Mouse (Mus musculus): ENCODE data around the gene Cartpt. TPM values are rescaled to one million over a fixed set of nuclear protein-coding genes. Genes with fewer than 3 reads are reported as not detected.
"Not testable (repeated sequence)": the region's sequence is repeated elsewhere in the genome, so short reads cannot be mapped to it uniquely, and the experiment has no call there.

Gene Cartpt
- total RNA-seq (2021) (10 to 100 TPM; 11.6 to 17.3 TPM), polyA plus RNA-seq (2012; rRNA removed) (2.4 and 9.3 TPM in 2 replicates)
- long read RNA-seq, transcript Cartpt-201 (3 exons, 827 nt): minor isoform, 7 of 16 reads
- long read RNA-seq, transcript Cartpt-202 (3 exons, 1,238 nt): major isoform, 9 of 16 reads
- long read RNA-seq, partial matches to known transcripts: 0 of 16 reads
- long read RNA-seq, other reads (novel, unspliced or antisense): 0 of 16 reads

DNA sequence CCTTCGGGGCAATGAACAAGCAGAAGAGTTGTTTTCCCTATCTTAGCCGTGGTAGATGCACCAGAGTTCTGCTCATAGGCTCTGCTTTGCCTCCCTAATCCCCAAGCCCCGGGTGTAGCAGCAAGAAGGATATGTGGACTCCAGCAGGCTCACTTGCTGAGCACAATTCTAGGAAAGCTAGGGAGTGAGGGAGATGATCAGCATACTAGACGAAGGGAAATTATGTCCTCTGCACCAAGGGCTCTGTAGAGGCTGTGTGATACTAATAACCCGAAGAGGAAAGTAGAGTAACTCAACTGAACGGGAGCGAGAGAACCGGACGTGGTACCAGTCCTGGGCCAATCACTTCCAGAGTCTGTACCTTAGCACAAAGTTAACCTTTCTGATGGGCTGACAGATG is at the start of gene Cartpt:
Gene Cartpt (minus strand): TSS at position 127 of the 400 bp plus-strand sequence.
- no peak for DNase-seq

GRCm38 (mm10) chr13:99947417-99947816 is 46.5 kb upstream of the Cartpt start:
- peak; percentile 29 for DNase-seq

GRCm38 (mm10) chr13:99943525-99943924 is 42.6 kb upstream of the Cartpt start:
- no peak for DNase-seq

DNA sequence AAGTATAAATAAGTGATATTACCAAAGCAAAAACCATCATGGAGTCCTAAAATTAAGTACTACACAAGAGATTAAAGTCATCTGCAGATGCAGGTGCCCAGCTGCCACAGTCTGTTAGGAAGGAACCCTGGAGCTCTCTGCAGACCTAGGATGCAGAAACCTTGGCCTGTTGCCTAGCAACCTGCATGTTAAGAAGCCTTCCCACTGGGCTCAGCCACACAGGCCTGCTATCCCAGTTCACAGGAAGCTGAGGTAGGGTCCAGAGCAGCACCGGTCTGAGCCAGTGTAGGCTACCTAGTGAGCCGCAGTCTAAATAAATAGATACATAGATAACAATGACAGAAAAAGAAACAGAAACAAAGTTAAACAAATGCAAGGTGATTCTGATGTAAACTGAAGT is 39.7 kb upstream of the Cartpt start:
- no peak for DNase-seq

- DNase-seq: no peak
Measured at GRCm38 (mm10) chr13:99939320-99939671, 38.4 kb upstream of the Cartpt start.

- DNase-seq: no peak
Measured at GRCm38 (mm10) chr13:99938606-99939319, 37.9 kb upstream of the Cartpt start.

DNA sequence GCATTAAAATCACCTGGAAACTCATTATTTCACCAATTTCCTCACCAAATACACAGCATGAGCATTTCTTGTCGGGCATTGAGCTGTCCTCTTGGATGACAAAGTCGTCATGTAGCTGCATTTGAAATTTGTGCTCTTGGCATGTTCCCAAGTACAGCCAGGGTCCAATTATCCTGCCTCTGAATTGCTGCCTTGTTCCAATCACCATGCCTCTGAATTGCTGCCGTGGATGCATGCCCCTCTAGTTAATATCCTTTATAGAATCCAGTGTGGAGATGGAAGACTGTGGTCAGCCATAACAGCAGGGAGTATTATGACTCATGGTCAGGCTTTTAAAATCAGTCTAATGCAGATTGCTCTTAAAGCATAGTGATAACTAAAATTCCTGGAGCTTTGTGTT is 36.9 kb upstream of the Cartpt start:
- no peak for DNase-seq

DNA sequence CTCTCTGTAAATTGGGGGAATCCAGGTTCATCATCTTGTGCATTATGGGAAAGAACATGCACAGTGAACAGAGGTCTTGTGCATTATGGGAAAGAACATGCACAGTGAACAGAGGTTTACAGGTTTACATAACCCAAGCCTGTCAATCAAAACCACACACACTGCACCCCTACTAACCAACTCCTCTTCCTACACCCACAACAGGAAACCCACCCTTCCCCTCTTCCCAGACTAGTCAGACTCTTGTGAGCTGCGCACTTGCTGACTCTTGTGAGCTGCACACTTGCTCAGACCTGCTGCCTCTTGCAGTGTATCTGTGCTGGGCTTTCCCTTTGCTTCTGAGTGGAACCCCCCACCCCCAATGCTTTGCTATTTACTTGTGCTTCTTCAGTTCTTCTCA is 31.5 kb upstream of the Cartpt start:
- no peak for DNase-seq

- DNase-seq: no peak
Measured at GRCm38 (mm10) chr13:99931502-99931901, 30.6 kb upstream of the Cartpt start.

DNA sequence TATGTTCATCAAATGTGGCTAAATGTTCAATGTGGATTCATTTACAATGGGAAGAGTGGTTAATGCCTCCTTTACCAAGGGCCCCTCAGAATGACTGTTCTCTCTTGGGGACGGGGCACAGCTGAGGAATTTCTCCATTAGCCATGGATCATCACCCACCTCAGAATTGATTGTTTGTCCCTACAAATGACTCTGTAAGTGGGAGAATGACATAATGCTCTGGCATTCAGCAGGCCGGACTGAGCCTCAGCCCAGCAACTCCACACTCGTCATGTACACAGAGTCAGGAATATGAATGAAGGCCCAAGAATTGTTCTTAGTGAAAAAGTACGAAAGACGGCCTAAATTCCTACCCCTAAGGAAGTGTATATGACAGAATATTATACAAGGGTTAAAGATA is 25.4 kb upstream of the Cartpt start:
- DNase-seq: no peak

DNA sequence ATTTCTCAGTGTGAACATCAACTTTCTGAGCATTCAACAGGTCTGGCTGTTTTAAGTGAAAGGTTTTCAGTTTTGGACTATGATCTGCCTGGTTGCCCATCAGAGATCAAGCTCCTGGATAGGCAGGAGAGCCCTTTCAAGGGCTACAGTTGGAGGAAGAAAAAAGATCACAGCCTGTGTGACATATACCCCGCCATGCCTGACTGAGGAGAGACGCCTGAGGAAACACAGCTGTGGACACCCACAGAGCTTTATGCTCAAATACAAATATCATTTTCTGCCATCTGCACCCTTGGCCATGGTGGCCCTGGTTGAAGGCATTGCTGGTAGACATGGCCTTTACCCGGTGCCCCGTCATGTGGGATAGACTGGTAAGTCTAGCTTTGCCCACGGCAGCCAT is 14.7 kb upstream of the Cartpt start:
- DNase-seq: no peak

GRCm38 (mm10) chr13:99900557-99900892 is 366 bp downstream of the Cartpt start:
- DNase-seq: peak; percentile 57

DNA sequence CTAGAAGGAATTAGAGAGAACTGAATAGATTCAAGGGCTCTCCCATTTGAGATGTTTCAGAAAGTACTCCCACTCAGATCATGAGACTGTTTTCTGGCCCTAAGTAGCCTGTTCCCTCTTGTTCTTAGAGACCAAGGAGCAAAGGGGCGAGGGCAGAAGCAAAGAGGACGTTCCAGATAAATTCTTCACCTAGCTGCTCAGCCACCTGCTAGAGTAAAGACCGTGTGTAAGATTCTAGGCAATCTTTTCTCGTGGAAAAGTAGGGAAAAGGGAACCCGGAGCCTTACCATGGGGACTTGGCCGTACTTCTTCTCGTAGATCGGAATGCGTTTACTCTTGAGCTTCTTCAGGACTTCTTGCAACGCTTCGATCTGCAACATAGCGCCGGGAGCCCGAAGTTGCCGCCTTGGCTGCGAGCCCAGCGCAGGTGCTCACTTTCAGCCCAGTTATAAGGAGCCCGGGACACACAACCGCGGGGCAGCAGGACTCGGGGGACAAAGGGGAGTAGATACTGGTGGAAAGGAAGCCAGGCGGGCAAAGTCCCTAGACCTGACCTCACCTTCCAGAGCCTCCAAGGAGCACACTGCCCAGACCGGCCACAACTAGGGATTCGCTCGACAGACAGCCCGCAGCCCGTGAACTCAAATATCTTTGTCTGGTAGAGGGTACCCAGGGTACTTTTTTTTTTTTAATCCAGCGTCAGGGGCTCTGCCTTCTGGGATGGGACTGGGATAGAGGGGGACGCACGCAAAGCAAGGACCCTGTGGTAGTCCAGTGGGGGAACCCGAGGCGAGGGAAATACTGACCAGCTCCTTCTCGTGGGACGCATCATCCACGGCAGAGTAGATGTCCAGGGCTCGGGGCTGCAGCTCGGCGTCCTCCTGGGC is 978 bp downstream of the Cartpt start:
- no peak for DNase-seq

GRCm38 (mm10) chr13:99898816-99899215 is 2.1 kb downstream of the Cartpt start:
- DNase-seq: no peak

DNA sequence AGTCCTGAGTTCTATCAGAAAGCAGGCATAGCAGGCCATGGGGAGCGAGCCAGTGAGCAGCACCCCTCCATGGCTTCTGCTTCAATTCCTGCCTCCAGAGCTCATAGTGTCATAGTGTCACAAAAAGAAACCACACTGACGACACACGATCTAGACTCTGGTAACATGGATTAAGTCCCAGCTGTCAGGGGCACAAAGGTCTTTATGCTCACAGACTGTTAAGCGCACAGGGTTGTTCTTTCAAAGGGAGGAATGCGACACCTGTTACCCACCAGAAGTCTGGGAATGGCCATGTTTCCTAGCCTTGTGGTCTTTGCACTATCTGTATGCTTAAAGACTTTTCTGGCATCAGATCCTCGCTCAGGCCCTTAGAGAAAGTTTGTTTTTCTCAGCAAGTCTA is 15.3 kb downstream of the Cartpt start:
- no peak for DNase-seq

DNA sequence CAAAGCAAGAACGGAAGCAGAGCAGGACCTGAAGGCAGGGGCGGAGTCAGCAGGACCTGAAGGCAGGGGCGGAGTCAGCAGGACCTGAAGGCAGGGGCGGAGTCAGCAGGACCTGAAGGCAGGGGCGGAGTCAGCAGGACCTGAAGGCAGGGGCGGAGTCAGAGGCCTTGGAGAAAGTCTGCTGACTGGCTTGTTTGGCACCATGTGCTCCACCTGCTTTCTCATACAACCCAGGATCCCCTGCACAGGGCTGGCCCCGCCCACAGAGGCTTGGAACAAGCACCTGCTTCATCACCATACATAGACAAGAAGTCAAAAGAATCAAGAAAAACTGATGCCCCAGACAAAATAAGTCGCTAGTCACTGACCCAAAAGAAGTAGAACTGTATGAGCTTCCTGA is 19.1 kb downstream of the Cartpt start:
- DNase-seq: not testable (repeated sequence)

GRCm38 (mm10) chr13:99879696-99880095 is 21.2 kb downstream of the Cartpt start:
- DNase-seq: no peak

- no peak for DNase-seq
Measured at GRCm38 (mm10) chr13:99872059-99872458, 28.8 kb downstream of the Cartpt start.

DNA sequence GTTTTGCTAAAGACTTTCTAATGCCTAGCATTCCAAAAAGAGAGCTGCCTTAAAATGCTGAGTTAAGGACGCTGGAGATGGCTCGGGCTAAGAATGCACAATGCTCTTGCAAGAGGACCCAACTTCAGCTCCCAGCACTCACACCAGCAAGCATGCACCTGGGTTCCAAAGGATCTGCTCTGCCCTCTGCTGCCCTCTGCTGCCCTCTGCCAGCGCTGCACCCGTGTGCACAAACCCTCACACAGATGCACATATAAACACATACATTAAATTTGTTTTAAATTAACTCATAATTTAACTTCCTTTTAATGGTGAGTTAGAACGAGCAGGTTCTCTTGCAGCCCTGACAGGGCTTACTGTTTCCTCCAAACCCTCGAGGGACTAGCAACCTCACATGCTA is 32.5 kb downstream of the Cartpt start:
- DNase-seq: no peak

GRCm38 (mm10) chr13:99864331-99864730 is 36.6 kb downstream of the Cartpt start:
- DNase-seq: no peak

GRCm38 (mm10) chr13:99860670-99861069 is 40.2 kb downstream of the Cartpt start:
- no peak for DNase-seq

DNA sequence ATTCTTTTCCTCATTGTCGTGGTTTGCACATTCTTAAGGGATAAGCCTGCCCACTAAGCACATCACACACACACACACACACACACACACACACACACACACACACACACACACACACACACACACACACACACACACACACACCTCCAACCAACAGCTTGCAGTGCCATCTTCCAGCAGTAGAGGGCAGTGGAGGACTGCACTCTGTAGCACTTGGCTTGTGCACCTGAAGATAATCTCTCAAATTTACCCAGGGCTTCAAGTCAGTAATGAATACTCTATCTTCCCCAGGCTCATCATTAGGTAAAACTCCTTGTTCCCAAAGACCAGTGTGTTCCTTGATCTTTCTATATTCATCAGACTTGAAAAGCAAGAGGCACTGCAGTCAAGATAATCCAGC is 41.8 kb downstream of the Cartpt start:
- DNase-seq: no peak

DNA sequence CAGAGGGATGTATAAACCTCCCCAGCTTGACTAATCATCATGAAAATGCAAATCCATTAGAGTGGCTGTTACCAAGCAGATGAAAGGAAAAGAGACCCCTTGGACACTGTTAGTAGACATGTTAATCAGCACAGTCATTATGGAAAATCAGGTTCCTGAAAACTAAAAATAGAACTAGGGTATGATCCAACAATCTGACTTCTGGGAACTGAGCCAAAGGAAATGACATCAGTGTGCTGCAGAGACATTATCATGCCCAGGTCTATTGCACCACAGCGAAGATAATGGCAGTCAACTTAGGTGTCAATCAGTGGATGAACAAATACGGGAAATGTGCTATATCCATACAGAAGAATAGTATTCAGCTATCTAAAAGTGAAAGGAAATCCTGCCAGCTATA is 43.0 kb downstream of the Cartpt start:
- no peak for DNase-seq

Data from adrenal gland, adult 2 months (tissue).